Mouse (Mus musculus): ENCODE measurements around the gene Gm5426.
"Not testable (repeated sequence)": the region's sequence is repeated elsewhere in the genome, so short reads cannot be mapped to it uniquely, and the experiment has no call there.

The Gm5426 gene

DNA sequence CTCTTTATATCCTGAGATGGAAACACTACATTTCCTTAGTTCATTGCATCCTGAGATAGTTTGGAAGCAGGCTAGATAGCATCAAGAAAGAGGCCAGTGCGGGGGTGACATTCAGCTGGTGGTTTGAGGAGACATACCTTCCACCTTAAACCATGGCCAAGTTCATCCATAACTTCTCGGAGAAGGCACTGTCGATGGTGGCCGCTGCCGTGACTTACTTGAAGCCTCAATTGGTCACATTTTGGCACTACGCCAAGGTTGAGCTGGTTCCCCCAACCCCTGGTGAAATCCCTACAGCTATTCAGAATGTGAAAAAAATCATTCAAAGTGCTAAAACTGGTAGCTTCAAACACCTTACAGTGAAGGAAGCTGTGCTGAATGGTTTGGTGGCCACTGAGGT lies at the start of gene Gm5426:
Gene Gm5426, plus strand, starts transcription at position 153 of the 400 bp plus-strand sequence.
- not testable (repeated sequence) for DNase-seq (ENCODE audit: low read depth)

DNA sequence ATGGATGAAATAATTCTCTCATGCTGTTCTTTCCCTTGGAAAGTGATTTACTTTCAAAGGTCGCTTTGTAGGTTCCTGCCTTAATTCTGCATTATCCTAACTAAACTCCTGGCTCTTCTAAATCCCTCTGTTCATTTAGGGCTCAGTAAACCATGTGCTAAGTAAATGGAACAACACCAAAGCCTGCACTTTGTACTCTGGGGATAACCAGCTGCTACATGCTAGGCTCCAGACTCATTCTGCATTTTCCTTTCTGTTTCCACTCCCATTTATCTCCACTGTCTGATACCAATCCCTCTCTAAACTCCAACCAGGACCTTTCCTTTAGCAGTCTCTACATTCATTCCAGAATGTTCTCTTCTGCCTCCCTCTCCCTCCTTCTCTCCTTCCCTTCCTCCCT lies 46.7 kb upstream of the Gm5426 start:
- DNase-seq (ENCODE audit: low read depth): no peak

DNA sequence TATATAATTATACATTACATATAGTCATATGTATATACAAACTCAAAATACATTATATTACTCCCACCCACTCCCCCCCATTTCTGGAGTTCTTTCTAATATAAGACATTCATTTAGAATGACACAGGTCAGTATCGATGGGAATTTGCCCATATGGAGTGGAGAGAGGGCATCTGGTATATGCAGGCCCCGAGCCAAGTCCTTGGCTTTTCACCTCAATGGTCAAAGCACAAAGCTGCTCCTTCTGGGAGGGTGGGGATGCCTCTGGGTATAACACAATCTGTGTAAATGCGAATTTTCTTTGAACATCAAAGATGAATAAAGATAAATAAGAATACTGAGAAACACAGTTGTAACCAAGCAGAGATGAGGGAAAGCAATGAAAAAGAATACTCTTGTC lies 46.0 kb upstream of the Gm5426 start:
- DNase-seq (ENCODE audit: low read depth): no peak

DNA sequence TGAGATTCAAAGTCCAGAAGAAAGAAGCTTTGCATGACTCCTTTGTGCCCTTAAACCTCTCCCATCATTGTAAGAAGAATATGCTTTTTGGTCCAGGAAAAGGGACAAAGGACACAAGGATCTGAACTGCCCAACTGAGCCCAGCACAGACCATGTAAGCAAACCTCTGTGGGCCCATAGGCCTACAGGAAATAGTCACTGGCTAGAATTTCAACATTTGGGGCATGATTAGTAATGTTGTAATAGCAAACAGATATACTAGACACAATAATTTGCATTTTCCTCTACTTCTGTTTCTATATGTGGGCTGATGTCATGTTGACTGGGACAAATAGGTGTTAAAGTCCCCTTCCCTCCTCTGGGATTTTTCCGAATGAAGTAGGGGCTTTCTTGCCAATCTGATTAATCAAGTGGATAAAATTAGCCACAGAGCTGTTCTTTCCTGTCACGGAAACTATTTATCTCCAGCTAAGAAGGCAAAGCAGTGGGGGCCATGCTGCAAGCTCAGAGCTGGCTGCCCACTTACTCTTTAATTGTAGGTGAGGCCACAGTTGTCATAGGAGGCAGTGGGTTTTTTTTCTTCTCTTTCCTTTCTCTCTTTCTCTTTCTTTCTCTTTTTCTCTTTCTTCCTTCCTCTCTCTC lies 42.4 kb upstream of the Gm5426 start:
- DNase-seq (ENCODE audit: low read depth): peak; percentile 33

DNA sequence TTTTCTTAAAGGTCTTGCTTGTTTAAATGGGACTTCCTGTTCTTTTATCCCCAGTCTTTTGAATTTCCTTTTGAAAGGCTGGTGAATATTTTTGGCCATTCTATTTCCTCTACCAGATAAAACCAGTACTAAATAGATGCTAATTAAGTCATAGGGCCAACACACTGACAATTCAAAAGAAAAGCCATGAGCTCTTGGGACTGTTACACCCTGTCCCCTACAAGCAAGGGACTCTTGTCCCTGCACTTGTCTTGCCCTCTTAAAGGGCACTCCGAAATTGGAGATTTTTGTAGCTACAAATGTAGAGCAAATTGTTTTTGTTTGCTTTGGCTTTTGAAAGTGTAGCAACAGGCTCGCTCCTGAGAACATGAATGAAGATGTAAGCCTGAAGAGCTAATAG lies 41.8 kb upstream of the Gm5426 start:
- DNase-seq (ENCODE audit: low read depth): no peak

DNA sequence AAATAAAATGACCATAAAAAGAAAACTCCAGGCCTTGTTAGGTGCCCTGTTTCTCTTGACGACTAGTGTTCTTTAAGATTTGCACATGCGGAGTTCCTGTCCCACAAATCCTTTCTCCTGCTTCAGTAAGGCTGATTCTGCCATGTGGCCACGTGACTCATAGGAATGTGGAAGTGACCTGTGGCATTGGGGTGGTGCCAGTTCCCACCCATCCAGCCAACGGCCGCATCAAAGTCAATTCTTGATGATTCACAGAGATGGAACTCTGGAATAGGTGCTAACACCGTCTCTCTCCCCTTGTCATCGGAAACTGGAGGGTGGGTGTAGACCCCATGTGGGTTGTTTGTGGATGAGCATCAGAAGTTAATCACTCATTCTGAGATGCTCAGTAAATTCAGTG lies 39.7 kb upstream of the Gm5426 start:
- no peak for DNase-seq (ENCODE audit: low read depth)

DNA sequence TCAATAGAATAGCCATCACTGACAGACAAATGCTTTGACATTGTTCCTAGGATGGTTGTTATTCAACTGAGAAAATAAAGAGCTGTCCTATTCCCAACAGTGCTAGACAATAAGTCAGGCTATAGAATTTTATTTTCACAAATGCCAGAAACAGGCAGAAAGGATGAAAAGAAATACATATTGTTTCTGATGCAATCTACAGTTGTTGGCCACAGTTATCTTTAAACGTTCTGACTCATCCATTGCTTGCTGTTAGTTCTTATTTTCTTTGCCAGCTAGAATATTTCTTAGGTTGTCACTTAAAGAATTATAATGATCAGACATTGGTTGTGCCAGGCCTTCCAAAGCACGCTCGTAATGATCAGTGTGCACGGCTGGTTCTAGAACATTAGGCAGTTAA lies 35.4 kb upstream of the Gm5426 start:
- DNase-seq (ENCODE audit: low read depth): no peak

DNA sequence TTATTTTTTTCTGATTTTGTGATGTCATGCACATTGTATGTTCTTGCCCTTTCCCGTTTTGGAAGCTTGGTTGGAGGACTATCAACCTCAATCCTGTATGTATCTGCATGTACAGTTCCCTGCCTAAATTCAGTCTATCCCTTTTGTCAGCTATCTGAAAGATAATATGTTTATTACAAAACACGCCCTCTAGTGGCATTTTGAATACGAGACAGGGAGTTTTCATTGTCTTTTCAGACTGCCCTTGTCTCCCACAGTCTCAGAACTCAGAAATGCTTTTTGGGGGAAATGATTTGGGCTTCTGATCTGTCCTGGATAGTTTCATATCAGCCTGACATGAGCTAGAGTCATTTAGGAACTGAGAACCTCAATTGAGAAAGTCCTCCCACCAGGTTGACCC lies 32.2 kb upstream of the Gm5426 start:
- peak; percentile 31 for DNase-seq (ENCODE audit: low read depth)

DNA sequence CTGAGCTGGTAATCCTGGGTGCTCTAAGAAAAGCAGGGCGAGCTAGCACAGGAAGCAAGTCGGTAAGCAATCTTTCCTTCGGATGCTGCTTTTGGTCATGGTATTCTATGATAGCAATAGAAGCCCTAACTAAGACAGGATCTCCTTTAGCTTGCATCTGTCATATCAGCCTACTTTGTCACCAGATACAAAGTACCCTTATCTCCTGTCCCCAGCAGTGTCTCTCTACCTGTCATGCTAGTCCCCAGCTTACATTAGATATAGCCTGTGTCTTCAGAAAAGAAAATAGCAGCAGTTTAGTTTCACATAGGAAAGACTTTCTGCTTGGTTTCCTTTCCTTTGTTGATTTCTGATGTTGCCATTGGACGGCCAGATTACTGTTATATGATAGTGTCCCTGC lies 31.8 kb upstream of the Gm5426 start:
- no peak for DNase-seq (ENCODE audit: low read depth)

DNA sequence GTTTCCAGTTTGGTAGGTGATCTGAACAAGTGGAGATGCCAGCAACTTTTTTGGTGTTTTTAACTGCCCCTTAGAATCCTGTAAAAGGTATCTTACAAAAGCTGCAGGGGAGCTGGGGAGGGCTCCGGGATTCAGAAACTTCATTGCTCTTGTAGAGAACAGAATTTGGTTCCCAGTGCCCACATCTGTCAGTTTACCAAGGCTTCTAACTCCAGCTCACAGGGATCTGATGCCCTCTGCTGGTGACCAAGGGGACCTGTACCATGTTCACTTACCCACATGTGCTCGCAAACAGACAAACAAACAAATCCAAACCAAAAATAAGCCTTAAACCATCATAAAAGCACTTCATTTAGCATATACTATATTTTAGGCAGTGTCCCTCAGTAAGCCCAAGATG lies 31.3 kb upstream of the Gm5426 start:
- DNase-seq (ENCODE audit: low read depth): peak; percentile 63

DNA sequence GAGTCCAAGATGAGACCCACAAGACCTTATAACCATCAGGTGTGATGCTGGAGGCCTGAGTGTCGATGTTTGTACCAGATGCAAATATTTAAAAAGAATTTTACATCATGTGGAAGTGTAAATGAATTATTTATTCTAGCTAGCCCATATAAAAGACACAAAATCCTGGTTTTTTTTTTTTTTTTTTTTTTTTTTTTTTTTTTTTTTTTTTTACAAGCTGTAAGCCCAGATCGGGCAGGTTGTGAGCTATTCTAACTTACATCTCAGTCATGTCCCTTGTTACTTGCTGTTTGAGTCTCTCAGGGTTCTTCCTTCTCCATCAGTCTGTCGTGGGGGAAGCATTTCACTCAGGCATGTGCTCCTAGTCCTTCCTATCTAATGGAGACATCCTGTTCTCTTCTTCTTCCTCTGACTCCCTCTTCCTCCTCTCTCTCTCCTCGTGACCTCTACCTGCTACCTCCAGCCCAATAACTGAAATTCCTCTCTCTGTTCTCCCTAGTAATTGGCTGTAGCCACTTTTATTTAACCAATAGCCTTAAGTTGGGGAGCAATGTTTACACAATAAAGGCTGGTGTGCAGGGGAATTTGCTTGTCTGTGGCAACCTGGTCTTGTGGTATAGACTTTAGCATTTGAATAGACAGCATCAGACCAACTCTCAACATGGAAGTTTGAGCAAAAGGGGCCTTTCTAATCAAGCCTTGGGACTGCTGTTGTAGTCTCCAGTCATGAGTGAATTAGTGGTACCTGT lies 29.3 kb upstream of the Gm5426 start:
- DNase-seq (ENCODE audit: low read depth): no peak

DNA sequence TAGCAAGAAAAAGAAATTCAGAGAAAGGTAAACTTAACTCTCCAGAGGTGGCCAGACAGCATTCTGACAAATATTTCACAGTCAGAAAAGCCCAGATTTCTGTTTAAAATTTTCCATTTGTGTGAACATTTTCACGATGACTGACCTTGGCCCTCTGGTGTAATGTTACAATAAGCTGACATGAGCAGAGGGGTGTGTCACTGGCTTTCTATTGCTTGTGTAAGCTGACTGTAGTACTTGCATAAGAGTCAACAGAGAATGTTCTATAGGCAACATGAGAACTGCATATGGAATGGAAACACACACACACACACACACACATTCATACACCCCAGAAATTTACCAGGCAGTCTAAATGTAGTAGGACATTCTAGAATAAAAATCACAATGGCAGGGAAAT lies 28.6 kb upstream of the Gm5426 start:
- peak; percentile 65 for DNase-seq (ENCODE audit: low read depth)

DNA sequence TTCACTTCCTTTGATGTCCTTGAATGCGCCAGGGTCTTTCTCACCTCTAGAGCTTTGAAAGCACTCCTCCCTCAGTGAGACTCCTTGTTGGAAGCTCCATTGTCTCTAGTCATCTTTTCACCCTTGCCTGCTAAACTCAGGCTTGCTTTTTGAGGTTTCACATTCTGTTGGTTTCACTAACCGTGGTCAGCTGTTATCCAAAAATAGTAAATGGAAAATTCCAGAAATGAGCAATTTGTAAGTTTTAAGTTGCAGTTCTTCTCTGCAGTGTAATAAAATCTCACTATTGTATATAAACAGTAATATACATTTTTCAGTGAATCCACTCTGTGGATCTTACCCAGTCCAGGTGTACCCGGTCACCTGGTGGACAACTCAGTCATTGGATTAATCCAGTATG lies 21.1 kb upstream of the Gm5426 start:
- no peak for DNase-seq (ENCODE audit: low read depth)

DNA sequence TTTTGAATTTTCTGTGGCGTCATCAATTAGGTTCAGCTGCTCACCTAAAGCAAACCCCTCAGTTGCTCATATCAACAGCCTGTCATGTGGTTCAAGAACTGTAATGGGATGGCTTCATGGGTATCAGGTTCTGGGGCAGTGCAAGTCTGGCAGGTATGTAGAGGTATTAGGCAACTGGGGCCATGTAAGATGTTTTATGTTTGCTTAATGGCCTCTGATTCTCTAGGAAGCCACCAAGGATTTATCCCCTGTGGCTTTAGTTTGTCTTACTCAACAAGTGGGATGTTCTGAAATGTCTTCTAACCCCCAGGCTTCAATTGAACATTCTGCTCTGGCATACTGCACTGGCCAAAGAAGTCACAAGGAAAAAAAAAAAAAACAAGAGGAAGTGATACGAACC lies 15.6 kb upstream of the Gm5426 start:
- no peak for DNase-seq (ENCODE audit: low read depth)

DNA sequence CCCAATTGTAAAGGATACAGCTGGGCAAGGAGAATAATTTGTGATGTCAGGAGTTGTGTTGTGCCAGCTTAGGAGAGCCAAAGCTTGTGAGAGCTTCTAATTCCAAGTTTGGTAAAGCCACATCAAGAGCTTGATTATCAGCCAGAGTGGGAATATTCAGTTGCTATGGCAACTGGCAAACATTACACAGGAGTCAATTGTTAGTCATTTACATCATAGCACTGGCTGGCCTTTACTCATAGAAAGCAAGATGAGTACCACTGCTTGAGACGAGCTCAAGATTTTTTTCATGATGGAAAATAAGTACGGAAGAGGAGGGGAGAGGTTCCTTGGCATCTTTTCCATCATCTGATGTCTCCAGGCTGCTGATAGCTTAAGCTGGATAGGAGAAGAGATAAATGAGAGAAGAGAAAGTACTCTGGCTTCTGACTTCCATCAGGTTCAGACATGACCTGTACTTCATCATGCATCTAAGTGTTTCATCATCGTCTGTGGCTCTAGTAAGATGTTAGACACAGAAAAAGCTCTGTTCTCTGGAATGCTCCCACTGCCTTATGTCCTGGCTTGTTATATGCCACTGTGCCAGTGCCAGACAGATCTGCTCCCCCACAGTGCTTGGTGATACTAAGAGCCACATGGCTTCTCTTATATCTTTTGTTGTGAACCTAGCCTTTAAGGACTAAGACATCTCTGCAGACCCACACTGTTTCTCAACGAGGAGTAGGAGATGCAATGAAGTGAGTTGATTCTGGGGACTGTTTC lies 15.0 kb upstream of the Gm5426 start:
- DNase-seq (ENCODE audit: low read depth): no peak

DNA sequence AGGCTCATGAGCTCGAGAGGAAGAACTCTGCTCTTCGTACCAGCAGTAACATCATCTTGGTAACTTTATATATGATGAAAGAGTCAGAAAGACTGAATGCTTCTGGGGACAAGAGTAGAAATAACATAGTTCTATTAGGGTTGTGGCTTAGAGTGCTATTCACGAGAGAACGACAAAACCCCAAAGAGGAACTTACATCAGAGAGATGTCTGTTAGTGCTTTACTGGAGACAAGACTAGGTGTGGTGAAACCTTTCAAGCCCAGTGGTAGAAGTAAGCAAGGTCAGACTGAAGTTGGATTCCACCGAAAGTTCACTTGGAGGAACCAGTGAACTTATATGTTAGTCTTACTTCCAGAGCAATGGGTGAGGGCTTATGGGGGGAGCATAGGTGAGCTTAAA lies 12.5 kb upstream of the Gm5426 start:
- peak; percentile 65 for DNase-seq (ENCODE audit: low read depth)

DNA sequence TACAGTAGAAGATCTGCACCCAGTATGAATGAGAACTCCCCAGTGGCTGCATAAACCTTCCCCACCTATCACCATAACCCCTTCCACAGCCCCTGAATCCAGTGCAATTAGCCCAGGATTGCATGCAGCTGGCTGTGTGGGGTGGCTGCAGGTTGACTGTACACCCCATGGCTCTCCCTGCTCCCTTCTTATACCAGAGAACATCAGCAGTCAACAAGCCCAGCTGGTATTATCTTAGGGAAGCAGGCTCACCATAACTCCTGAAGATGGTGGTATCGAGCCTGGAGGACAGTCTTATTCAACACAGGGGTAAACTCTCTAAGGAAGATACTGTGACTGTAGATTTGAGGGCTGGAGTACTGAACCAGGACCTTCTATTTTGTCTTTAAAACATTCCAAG lies 12.1 kb upstream of the Gm5426 start:
- DNase-seq (ENCODE audit: low read depth): no peak

DNA sequence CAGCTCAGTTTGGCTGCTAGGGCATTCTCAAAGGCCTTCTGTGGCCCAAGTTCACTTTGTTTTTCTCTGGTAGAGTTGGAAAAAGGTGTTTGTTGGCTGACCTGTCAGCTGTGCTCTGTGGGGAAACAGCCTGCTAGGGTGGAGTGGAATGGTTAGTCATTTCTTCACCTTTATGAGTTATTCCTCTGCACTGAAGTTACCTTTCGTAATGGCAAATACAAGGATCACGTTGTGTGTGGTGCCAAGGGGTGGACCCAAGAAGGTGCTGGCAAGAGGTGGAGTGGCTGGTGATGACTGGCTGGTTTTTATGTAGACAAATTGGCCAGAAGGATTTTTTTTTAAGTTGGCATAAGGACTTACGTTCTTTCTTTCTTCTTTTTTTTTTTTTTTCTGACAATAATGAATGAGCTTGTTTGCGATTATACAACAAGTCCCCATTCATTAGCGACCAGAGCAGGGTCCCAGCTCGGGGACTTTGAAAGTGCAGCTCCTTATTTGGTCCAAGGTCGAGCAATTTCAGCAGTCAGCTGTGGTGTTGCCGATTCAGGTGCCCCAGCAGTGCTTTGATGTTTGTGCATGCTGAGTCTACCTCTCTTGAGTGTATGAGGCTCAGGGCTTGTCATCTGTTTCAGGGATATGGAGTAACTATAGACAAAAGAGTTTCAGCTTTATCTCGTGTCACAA lies 10.5 kb upstream of the Gm5426 start:
- no peak for DNase-seq (ENCODE audit: low read depth)

DNA sequence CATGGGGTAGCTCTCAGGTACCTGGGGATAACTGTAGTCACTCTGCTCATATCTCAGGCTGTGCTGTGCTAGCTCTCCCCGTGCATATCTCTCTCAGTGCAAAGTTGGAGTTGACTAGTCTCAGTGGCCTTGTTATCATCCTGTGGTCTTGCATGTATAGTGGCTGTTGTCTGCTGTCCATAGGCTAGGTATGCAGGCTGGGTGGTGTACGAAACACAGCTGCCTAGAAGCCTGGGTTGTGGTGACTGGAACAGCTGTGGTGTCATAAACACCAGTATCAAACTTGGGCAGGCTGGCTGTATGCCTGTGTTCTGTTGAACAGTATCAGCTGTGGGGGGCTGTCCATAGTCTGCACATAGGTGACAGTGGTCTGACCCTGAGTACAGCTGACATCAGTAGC lies 7.2 kb upstream of the Gm5426 start:
- no peak for DNase-seq (ENCODE audit: low read depth)

DNA sequence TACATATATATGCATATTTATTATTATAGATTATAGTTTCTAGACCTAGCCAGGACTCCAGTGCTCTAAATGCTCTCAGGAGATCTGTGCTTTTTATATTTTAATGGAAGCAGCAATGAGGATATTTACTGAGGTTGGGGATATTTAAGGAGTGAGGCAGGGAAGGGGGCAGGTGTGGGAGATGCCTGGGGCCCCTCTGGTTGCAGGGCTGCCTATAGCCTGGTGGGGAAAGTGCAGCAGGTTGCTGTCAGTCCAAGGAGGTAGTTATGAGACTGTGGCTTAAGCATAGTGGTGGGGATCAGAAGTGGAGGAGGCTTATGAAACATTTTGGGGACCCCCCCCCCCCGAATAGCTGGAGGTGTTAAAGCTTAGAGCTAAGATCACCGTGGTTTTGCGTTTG lies 6.0 kb upstream of the Gm5426 start:
- DNase-seq (ENCODE audit: low read depth): no peak

DNA sequence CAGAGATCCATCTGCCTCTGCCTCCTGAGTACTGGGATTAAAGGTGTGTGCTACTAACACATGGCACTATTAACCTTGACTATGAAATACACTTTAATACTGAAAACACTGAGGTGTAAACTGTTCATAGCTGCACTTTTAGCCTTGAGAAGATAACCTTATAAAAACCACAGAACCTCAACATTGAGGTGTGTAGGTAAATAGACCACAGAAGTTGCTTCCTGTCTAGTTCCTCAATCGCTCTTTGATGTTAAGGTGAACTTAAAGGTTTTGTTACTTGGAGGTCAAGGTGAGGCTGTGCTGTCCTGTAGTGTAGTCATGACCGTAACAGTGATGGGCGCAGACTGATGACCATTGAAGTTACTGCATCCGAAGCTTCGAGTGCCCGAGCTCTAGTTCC lies 5.3 kb upstream of the Gm5426 start:
- DNase-seq (ENCODE audit: low read depth): no peak

DNA sequence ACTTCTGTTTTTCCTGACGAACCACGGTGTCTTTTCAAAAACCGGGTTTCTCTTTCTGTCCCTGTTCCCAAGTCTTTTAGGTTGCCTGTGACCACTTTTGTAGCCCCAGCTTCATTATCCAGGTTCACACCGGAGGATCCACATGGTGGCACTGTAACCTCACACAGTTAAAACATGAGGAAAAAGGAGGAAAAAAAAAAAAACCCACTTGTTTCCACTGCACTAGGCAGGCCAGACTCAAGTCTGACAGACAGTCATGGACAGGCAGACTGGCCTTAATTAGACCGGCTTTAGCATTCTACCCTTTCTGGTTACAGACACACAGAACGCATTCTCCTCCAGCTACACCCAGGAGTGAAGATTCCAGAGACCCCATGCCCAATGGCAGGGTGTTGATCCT lies 4.2 kb upstream of the Gm5426 start:
- DNase-seq (ENCODE audit: low read depth): peak; percentile 79

DNA sequence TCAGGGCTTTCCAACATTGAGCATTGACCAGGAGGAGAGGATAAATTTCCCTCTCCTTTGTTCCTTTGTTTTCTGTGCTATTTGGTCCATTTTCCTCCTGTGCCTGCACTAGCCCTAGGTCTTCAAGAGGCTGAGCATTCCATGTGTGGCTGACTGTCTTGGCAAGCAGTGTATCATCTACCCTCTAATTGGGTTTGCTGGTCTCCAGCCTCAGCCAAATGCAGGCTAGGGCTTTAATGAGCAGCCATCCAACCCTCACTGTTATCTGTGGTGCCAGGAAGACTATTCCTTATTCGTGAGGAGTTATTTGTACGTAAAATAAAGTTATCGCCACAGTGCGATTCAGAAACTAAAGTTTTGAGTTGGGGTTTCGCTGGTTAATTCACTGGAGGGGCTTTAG lies 2.2 kb downstream of the Gm5426 start:
- no peak for DNase-seq (ENCODE audit: low read depth)
